Mouse (Mus musculus) lung, postnatal 25 days (tissue): ENCODE results near the gene March6.

ENCODE experiments used
- DNase-seq: peaks from one replicate; pipeline ENCODE4 v3.0.0; 2022; ENCODE audit warnings: low spot score

The March6 gene

DNA sequence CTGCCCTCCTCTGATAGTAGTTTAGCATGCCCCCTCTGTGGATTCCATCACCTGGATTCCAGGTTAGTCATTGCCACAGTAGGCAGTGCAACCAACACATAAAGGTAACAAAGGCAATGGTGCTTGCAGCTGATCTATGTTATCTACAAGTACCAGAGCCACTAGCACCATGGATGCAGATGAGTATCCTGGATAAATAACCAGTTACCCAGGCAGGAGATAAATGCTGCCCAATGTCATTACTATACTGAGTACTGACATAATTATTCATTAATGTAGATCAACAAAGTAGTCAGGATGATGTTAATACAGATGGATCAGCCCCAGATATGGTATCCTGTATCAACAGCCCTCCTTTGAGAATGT, 19.5 kb downstream of the March6 start:
- no peak for DNase-seq

DNA sequence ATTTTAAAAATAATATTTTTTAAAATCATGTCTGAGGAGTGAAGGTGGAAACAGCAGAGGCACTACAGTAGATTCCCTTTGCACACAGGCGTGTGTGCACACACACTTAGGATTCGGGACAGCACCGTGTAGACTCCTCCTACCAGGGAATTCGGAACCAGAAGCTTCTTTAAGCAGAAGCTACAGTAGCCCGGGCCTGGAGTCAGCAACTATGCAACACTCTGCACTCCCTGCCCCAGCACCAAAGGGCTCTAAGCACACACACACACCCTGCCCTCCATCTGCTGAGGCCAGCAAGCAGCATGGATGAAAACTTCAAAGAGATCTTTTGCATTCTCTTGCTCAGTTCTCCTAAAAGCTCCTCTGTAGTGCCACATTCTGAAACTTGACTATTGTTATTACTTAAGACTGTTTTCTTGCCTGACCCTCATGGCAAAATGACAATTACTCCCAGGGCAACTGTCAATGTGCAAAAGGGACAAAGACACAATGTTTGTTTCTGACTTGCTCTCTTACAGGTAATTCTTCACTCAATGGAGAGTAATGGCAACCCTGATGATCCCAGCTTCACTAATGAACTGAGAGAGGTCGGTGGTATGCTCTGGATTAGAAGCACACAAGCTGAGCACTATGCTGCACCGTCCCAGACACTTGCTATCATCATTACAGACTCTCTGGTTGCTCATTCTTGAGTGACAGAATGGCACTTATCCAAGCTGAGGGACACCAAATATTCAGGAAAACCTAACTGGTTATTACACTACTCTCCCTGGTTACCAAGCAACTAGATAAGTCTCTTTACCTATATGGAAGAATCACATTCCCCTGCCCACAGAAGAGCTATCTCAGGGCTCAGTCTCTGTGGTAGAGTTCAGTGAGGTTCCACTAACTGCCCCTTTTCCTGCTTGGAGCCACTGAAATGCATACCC, 20.1 kb downstream of the March6 start:
- DNase-seq = no peak

DNA sequence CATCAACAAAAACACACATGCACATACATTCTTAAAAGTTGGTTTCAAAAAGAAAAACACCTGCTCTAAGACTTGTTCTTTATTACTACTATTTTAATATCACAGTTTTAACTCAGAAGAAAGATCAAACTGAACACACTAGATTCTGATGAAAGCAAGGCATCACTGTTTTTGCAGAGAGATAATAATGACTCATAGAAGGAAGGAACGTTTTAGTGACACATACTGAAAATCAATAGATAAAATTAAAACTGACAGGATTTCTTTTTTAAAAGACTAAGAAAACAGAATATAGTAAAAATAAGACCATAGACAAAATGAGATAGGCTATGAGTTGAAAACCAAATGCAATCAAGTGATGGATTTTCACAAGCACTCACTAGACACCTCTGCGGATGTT, 25.8 kb downstream of the March6 start:
- no peak for DNase-seq

DNA sequence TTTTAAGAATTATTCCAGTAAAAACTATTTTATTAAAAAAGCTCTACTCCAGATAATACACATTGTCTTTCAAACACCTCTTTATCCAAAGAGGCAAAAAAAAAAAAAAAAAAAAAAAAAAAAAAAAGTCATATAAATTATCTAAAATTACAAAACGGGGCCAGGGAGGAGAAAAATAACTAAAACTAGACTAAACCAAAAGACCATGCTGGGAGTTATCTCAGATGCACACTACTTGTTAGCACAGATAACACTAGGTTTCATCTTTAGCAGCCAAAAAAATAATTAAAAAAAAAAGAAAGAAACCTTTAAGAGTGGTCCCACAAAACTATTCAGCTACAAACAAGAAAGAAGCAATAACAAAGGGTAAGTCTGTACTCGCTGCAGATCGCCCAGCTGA, 27.4 kb downstream of the March6 start:
- DNase-seq = no peak

DNA sequence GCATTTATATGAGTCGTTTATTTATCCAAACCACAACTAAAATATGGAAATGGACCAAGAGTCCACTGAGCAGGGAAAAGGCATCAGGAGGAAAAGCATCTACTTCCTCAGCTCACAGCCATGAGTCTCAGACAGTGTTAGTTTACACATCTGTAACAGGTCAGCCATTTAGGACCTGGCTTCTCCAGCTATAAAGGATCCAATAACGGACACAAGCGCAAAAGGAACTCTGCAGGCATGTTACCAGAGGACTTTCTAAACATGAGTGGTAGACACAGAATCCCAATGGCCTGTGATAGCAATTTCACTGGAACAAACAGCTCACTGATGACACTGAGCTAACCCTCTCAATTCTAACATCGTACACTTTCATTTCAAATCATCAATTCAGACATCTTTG, 27.9 kb downstream of the March6 start:
- DNase-seq = no peak

DNA sequence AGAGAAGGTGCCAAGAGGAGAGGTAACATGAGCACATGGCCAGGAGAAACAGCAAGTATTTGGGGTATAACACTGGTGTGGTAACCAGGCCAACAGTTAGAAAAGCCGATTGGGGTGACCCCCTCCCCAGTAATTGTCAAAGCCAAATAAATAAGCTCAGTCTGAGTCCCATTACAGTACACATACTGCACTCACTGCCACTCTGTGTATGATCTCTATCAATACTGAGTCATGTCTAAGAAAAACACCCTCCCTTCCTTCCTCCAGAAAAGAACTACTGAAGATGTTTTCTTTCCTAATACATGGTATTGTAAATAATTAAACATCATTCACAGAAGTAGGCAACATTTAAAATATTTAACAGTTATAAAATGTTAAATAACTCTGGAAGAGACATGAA, 28.5 kb downstream of the March6 start:
- DNase-seq = no peak

DNA sequence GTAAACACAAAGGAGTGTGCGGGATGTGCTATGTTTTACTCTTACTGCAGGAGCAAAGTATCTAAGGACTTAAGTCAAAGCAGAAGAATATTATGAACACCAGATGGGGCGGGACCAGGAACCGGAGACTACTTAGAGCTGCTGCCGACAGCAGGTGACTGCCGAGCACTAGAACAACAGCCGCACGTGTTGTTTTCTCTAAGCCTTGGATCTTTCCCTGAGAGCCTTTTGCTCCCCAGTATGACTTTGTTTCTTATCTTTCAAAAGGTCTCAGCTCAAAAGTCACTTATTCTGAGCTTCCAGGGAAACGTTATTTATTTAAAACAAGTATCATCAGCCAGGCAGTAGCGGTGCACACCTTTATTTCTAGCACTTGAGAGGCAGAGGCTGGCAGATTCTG, 36.0 kb downstream of the March6 start:
- no peak for DNase-seq

DNA sequence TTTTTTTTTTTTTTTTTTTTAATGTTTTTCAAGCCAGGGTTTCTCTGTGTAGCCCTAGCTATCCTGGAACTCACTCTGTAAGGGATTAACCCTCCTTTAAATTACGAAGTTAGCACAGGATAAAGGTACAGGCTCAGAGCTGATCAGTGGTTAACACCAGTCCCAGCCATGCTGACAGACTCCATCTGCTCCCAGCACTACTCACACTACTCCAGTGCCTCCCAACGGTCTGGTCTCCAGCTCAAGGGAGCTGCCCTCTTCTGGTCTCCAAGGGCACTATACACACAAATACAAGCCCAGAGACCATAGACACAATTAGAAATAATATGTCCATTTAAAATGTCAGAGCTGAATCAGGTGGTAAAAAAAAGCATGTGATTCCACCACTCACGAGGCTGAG, 36.5 kb downstream of the March6 start:
- no peak for DNase-seq

DNA sequence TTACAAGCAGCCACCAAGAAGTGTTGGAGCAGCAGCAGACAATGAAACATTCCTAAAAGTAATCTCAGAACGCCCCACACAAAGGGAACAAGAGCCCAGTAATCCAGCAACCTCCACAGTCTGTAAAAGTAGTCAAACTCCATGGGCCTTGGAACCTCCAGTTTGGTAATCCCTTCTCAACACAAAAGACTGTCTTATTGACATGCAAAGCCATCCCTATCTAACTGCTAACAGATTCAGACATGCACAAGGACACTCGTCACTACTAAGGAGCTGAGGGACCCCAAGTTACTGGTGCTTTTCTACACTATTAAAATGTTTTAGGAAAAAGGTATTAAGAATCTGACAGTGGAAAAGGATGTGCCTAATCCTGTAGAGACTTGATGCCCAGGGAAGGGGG, 43.4 kb downstream of the March6 start:
- no peak for DNase-seq

DNA sequence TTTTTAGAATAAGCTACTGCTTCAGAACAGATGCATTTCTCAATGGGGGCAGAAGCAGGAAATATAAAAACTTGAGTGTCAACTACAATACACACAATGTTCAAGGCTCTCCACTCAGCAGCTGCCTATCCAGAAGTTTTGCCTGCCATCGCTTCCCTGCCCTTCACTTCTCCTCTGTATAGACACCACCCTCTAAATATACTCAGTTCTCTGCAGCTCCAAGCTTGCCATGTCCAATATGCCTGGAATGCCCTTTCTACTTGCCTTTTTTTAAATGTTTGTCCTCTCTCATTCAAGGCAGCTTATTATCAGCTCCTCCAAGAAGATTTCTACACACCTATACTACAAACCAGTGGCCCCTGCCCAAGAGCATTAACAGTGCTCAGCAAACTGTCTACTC, 54.2 kb downstream of the March6 start:
- no peak for DNase-seq

DNA sequence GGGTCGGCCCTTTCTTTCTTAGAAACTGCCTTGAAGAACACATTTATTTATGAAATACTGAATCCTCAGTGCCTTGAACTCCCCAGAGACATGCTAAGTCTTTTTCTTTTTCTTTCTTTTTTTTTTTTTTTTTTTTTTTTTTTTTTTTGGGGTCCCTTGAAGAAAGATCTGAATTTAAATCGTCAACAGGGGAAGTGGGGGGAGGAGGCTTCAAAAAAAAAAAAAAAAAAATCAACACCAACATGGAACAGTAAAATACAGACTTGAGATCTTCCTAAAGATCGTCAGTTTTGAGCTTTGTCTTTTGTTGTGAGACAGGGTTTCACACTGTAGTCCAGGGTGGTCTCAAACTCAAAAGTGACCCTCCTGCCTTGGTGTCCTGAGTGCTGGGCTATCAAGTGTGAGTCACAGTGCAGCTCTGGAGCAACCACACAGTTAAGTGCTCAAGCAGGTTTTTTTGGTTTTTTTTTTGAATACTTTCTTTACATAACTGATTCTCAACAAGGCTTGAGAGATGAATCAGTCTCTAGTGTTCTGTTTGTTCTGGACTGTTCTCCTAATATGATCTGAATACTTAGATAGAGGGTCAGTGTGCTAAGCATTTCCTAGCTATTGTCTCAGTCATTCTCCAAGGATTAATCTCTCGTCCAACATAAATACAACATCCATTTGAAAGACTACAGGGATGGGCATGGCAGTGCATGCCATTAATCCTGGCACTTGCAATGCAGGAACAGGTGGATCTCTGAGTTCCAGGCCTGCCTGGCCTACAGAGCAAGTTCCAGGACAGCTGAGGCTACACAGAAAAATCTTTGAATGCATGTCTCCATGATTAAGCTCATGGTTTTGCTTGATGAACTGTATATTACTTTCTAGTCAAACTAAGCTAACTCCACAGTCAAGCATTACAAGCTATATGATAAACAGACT, 57.9 kb downstream of the March6 start:
- DNase-seq = peak; percentile 41

DNA sequence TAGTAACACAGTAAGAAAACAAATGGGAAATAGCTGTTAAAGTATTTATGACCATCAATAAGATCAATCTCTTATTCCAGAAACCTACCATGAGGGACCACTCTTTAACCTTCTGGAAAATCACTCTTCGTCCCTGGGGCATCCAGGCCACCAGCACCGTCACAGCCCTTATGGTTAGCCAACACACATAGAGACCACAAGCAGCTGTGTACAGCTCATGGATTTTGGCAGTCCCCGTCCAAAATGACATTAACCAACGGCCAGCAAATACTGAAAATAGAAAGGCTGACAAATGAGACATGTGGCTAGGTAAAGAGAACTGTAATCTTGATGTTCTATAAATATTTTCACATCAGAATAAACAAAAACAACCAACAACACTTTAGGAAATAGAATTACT, 59.3 kb downstream of the March6 start:
- DNase-seq = no peak

DNA sequence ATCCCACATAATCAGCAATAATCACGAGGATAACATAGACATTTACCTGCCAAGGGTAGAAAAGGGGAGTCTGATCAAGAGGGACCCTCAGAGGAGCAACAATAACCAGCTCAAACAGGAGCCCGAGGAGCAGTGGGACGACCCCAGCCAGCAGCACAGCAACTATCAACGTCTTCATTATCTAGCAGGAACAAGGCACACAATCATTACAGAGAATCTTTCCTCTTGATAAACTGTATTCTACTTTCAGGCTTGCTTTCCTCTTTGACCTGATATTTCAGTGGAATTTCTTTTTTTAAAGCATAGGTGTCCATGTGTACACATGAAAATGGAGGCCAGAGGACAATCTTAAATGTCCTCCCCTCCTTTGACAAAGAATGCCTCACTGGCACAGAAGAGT, 61.4 kb downstream of the March6 start:
- no peak for DNase-seq

DNA sequence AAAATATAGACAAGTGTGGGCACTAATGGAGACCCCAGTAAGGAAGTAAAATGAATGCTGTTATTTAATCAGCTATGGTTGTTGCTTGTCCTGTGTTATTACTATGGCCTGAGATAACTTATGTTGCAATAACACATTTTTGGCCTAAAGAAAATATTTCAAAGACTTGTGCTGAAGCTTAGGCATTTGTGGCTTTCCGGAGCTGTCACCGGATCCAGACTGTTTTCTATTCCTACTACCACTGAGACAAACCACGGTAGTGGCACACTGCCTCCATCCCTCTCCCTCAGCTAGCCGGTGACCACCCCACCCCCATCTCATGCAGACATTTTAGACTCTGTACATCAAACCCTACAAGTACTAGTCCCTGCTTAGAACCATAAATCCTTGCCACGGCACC, 62.0 kb downstream of the March6 start:
- no peak for DNase-seq

DNA sequence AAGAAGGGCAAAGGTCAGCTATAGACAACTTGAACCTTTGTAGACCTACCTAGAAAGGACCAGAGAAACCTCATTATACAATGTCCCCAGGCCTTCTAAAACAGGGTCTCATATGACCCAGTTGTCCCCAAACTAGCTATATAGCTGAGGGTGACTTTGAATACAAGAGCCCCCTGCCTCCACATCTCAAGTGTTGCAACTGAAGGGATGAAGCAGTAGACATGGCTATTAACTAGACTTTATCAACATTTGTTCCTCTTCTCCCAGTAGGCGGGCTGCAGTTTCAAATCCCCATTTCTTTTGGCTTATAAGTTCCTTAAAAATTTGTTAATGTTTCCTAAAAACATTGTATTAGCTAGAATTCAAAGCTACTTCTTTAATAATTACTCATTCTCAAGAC, 64.1 kb downstream of the March6 start:
- DNase-seq = no peak

DNA sequence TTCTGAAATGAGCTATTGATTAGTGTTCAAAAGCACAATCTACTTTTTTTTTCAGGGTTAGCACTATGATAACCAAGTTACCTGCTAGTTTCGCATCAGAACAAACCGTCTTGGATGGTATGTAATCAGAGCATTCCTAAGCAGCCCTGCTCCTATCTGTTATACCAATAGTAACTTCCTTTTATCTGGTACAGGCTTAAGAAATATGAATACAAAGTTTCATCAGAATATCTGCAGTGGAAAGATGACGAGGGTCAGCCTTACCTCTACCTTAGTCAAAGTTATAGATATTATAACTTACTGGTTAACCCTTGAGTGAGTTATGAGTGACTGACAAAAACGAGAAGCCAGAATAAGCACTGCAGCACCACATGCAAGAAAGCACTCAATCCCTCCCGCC, 64.6 kb downstream of the March6 start:
- no peak for DNase-seq

DNA sequence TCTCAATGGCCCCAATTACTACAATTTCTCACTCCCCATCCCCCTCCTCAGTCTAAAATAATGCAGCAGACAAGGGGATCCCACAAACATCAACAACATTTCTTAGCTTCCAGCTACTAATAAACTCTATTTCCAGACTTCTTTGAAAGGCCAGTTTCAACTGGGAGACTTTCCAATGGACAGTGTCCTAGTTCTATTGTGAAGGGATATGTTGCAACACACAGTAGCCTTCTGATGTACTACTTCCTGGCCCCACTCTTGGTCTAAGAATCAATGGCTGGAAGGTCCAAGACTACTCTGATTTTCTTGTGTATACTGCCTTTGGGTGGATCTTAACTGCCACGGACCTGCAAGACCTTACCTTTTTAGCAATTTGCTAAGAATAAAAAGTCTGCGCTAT, 65.0 kb downstream of the March6 start:
- no peak for DNase-seq

DNA sequence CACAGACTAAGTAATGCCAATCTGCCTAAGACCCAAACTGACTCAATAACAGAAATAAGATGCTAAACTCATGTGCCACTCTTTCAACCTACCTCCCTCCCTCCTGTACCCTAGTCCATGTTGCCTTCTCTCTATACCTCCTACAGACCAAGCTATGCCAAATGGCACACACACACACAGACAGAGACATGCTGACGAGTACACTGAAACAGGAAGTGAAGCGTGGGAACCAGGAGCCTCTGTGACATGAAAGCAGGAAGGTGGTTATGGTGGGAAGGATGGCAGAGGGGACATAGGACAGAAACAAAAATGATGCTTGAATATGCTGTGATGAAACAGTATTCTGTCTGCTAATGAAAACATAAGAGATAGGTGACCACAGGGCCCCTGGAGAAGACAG, 70.3 kb downstream of the March6 start:
- no peak for DNase-seq

DNA sequence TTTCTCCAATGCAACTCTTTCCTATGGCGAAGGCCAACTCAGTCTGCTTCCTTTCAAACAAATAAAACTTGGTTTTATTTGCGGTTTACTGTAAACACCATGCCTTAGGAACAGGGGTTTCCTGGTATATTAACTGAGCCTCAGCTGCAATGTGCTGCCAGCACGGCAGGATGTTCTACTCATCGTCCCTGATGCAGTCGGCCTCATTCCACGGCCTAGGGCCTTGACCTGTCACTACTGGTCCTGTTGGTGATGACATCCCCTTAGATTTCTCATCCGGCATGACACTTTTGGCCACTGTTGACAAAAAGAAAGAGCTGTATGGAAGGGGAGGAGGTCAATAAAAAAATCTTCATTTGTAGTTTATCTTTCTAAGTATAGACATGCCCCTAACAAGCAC, 72.8 kb downstream of the March6 start:
- DNase-seq = no peak

DNA sequence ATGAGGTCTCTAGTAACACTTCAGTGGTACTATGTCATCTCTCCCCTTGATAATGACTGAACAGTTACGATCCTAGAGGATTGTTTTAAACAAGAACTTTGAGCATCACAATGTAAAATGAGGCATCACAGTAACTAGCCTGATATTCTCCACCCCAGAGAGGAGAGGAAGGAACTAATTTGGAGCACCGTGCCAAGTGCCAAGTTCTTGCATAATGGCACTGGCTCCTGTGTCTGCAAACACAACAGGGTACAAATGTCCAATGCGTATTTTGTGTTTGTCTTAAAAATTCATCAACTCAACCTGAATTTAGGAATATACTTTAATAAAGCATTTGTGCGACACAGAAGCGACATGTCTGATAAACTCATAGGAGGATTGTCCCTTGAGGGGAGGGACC, 74.5 kb downstream of the March6 start:
- peak; percentile 42 for DNase-seq

DNA sequence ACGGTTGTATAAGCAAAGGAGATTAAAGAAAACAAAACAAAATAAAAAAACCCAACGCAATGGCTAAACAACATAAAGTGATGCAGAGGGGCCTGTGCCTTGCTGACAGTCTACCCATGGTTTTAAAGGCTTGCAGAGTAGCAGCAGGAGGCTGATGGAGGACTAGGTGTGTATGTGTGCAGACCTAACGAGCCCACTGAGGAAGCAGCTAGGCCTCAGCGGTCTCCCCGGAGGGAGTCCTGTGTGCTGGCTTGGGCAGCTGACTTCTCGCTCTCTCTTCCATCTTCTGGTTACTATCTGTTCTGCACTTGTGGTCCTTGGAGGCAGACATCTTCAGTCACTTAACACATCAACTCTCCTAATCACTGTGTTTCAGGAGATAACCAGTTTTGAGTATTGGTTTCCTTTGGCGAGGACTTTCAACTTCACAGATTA, 76.0 kb downstream of the March6 start:
- DNase-seq = no peak

DNA sequence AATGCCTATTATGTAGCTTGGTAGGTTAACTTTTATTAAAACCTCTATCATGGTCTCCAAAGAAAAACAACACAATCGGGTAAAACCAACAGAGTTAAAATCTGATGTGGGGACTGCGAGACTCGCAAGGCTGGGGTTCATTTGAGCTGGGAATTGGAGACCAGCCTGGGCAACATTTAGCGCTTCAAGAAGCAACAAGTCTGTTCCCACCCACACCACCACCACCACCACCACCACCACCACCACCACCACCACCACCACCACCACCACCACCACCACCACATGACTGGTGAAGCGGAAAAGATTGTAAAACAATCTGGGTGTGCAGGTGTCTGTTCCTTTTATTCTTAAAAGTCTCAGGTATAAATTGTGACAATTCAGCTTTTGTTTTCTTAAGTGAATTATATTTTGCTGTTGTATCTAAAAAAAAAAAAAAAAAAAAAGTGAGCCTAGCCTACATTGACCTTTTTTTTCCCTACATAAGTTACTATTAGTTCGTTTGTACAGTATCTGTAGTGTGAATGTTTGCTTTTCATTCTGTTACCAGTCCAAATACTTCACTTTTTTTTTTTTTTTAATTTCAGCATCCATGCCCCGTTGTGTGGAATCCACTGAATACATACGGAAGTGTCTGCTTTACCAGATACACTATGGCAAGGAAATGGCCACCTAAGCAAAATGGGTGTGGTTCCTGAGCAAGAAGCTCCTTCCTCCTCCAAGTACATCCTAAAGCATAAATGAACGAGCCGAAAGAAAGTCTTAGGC, 76.6 kb downstream of the March6 start:
- DNase-seq = no peak
